In the genomic region with DNA sequence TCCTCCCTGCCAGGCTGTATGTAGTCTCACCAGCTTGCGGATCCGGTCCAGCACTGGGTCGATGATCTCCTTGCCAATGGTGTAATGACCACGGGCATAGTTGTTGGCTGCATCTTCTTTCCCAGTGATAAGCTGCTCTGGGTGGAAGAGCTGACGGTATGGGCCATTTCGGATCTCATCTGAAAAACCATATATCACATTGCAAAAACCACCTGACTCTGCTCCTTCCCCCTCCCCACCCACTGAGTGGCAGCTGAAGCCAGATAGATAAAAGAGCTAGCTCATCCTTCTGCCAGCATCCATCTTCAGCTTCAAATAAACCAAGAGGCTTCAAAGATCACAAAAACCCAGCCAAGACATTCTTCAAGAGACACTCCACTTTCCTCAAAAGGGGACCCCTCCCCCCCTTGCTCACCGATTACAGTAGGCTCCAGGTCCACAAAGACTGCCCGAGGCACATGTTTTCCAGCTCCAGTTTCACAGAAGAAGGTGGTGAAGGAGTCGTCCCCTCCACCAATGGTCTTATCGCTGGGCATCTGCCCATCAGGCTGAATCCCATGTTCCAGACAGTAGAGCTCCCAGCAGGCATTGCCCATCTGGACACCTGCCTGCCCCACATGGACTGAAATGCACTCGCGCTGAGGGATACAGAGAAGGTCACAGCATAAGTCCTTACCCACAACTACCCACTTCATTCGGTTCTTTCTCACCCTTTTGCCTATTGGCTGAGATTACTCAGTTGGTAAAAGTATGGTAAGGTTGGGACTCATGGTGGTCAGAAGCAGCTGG, we compare ENCODE assay signal across 11 mouse cellular contexts. TPM values are rescaled to one million over a fixed set of nuclear protein-coding genes. Genes with fewer than 3 reads are reported as not detected.
A peak's percentile ranks its signal among the peaks of the same experiment; 100 is the strongest.
DNase-seq lines count a peak whose midpoint lies in the region; ATAC-seq lines count a peak whose summit lies in the region.
"Had no signal": no experiment of that assay in that cellular context is flagged by ENCODE, and none has a peak within 500 bp of the region (broad histone marks: within the 10 kb centered on the region; RNA-seq: fewer than 3 reads in every experiment).

No protein-coding gene starts in this region.

- H3K27ac ChIP-seq in kidney, embryonic 14.5 days (ENCODE audit: low read depth, low read length) = no peak overlapping the region
- H3K27ac ChIP-seq in brown adipose tissue, adult 24 weeks (replicated peaks; ENCODE audit: low read depth, low read length) = no peak overlapping the region; the same call in 1 of the 2 replicates
- no peak overlapping the region for H3K27ac ChIP-seq in heart, embryonic 12.5 days (ENCODE audit: poor library complexity, severe bottlenecking)
- H3K27ac ChIP-seq in liver, embryonic 15.5 days (replicated peaks) = peak overlapping the region; percentile 95

- no peak overlapping the region for H3K9ac ChIP-seq in kidney, embryonic 14.5 days (ENCODE audit: low read depth, low read length)
- no peak overlapping the region for H3K9ac ChIP-seq in heart, embryonic 12.5 days
- H3K9ac ChIP-seq in liver, embryonic 15.5 days = peak overlapping the region; percentile 93

- peaks cover 31% of the 10 kb centered on the region for H3K36me3 ChIP-seq in kidney, embryonic 14.5 days (ENCODE audit: control insufficient read depth, insufficient read depth, low read length)
- peaks cover 41% of the 10 kb centered on the region for H3K36me3 ChIP-seq in heart, embryonic 12.5 days
- peaks cover 53% of the 10 kb centered on the region for H3K36me3 ChIP-seq in liver, embryonic 15.5 days (replicated peaks)

- H3K4me2 ChIP-seq in kidney, embryonic 14.5 days (replicated peaks; ENCODE audit: low read depth, low read length) = no peak overlapping the region
- peak overlapping the region; percentile 99 for H3K4me2 ChIP-seq in heart, embryonic 12.5 days
- peak overlapping the region; percentile 99 for H3K4me2 ChIP-seq in liver, embryonic 15.5 days

- H3K9me3 ChIP-seq in kidney, embryonic 14.5 days (ENCODE audit: control insufficient read depth, low read length) = no peaks in the 10 kb centered on the region
- H3K9me3 ChIP-seq in heart, embryonic 12.5 days (replicated peaks) = no peaks in the 10 kb centered on the region
- no peaks in the 10 kb centered on the region for H3K9me3 ChIP-seq in liver, embryonic 15.5 days (replicated peaks)

- H3K4me1 ChIP-seq in kidney, embryonic 14.5 days (ENCODE audit: control insufficient read depth, insufficient read depth, low read length) = peaks cover 15% of the 10 kb centered on the region
- peaks cover 8% of the 10 kb centered on the region for H3K4me1 ChIP-seq in brown adipose tissue, adult 24 weeks (ENCODE audit: control insufficient read depth, insufficient read depth, insufficient read length, low read length)
- peaks cover 30% of the 10 kb centered on the region for H3K4me1 ChIP-seq in heart, embryonic 12.5 days (replicated peaks)
- H3K4me1 ChIP-seq in liver, embryonic 15.5 days (replicated peaks) = peaks cover 70% of the 10 kb centered on the region

- DNase-seq in kidney, adult 11 months = peak; percentile 64
- DNase-seq in urinary bladder, postnatal 10 days (ENCODE audit: low spot score) = no peak
- DNase-seq in right cerebral cortex, postnatal 25 days = no peak
- no peak for DNase-seq in right cerebral cortex, postnatal 36 days (ENCODE audit: low spot score in 2 of 2)

- no peak for ATAC-seq in kidney, embryonic 14.5 days (ENCODE audit: low FRiP score, low TSS enrichment)
- ATAC-seq in heart, embryonic 12.5 days (ENCODE audit: insufficient number of reproducible peaks, low FRiP score) = no peak
- ATAC-seq in liver, embryonic 15.5 days (ENCODE audit: insufficient read depth) = peak; percentile 55
- ATAC-seq: Patski had no signal

- H3K27me3 ChIP-seq in kidney, embryonic 14.5 days (ENCODE audit: control insufficient read depth, insufficient read depth, low read length) = peaks cover 29% of the 10 kb centered on the region
- H3K27me3 ChIP-seq in heart, embryonic 12.5 days (replicated peaks) = peaks cover 57% of the 10 kb centered on the region
- peaks cover 26% of the 10 kb centered on the region for H3K27me3 ChIP-seq in liver, embryonic 15.5 days
- H3K27me3 ChIP-seq: Patski had no signal

- 76% methylated on average over 13 of the region's 13 CpGs for WGBS in kidney, embryonic 14.5 days
- 69% methylated on average over 13 of the region's 13 CpGs for WGBS in heart, embryonic 12.5 days
- 31% methylated on average over 13 of the region's 13 CpGs for WGBS in liver, embryonic 15.5 days (ENCODE audit: insufficient replicate concordance)

- no peak overlapping the region for H3K4me3 ChIP-seq in kidney, embryonic 14.5 days (ENCODE audit: low read length)
- 0 out of 2 replicates have a peak overlapping the region, but pooled peaks have one; percentile 74 for H3K4me3 ChIP-seq in brown adipose tissue, adult 24 weeks (ENCODE audit: insufficient read depth, low read depth, low read length)
- H3K4me3 ChIP-seq in heart, embryonic 12.5 days = 0 out of 2 replicates have a peak overlapping the region, but pooled peaks have one; percentile 0
- H3K4me3 ChIP-seq in liver, embryonic 15.5 days (replicated peaks) = peak overlapping the region; percentile 80

RNA-seq across cellular contexts. Expression of gene Tuba4a, which starts 2.7 kb away (rescaled TPM):
- 31.6 and 32.1 TPM in 2 replicates for polyA plus RNA-seq in kidney, embryonic 14.5 days (2014; fragmentation: Nextera tagmentation; extraction: Ambion mirVana)
- 78.7 and 108 TPM in 2 replicates for polyA plus RNA-seq in brown adipose tissue, adult 24 weeks (2012; ENCODE audit: insufficient read depth, insufficient read length, missing spikeins)
- 34.1 and 38.0 TPM in 2 replicates for polyA plus RNA-seq in heart, embryonic 12.5 days (2016; fragmentation: Nextera tagmentation; extraction: Ambion mirVana)
- polyA plus RNA-seq in liver, embryonic 15.5 days (2015; fragmentation: Nextera tagmentation; extraction: Ambion mirVana) = 372 and 392 TPM in 2 replicates

RNA-seq across cellular contexts. Expression of gene Stk16, which starts 6.4 kb away (rescaled TPM):
- 125 and 129 TPM in 2 replicates for polyA plus RNA-seq in kidney, embryonic 14.5 days (2014; fragmentation: Nextera tagmentation; extraction: Ambion mirVana)
- polyA plus RNA-seq in brown adipose tissue, adult 24 weeks (2012; ENCODE audit: insufficient read depth, insufficient read length, missing spikeins) = 44.0 and 60.2 TPM in 2 replicates
- polyA plus RNA-seq in heart, embryonic 12.5 days (2016; fragmentation: Nextera tagmentation; extraction: Ambion mirVana) = 78.0 and 83.1 TPM in 2 replicates
- polyA plus RNA-seq in liver, embryonic 15.5 days (2015; fragmentation: Nextera tagmentation; extraction: Ambion mirVana) = 80.2 and 84.8 TPM in 2 replicates

RNA-seq across cellular contexts. Expression of gene Glb1l, which starts 6.4 kb away (rescaled TPM):
- polyA plus RNA-seq in kidney, embryonic 14.5 days (2014; fragmentation: Nextera tagmentation; extraction: Ambion mirVana) = 18.1 and 34.4 TPM in 2 replicates
- polyA plus RNA-seq in brown adipose tissue, adult 24 weeks (2012; ENCODE audit: insufficient read depth, insufficient read length, missing spikeins) = 5.3 and 6.3 TPM in 2 replicates
- 9.6 and 11.1 TPM in 2 replicates for polyA plus RNA-seq in heart, embryonic 12.5 days (2016; fragmentation: Nextera tagmentation; extraction: Ambion mirVana)
- 3.2 and 4.5 TPM in 2 replicates for polyA plus RNA-seq in liver, embryonic 15.5 days (2015; fragmentation: Nextera tagmentation; extraction: Ambion mirVana)

RNA-seq across cellular contexts. Expression of gene A630095N17Rik, which starts 14.9 kb away (rescaled TPM):
- not detected in 2 replicates for polyA plus RNA-seq in kidney, embryonic 14.5 days (2014; fragmentation: Nextera tagmentation; extraction: Ambion mirVana)
- not detected in 2 replicates for polyA plus RNA-seq in brown adipose tissue, adult 24 weeks (2012; ENCODE audit: insufficient read depth, insufficient read length, missing spikeins)
- not detected in 2 replicates for polyA plus RNA-seq in heart, embryonic 12.5 days (2016; fragmentation: Nextera tagmentation; extraction: Ambion mirVana)
- polyA plus RNA-seq in liver, embryonic 15.5 days (2015; fragmentation: Nextera tagmentation; extraction: Ambion mirVana) = not detected in 2 replicates
- polyA plus RNA-seq: heart, embryonic 14.5 days; neural tube, embryonic 14.5 days had no signal

RNA-seq across cellular contexts. Expression of gene Dnajb2, which starts 19.2 kb away (rescaled TPM):
- polyA plus RNA-seq in kidney, embryonic 14.5 days (2014; fragmentation: Nextera tagmentation; extraction: Ambion mirVana) = 13.2 and 14.4 TPM in 2 replicates
- 39.6 and 65.4 TPM in 2 replicates for polyA plus RNA-seq in brown adipose tissue, adult 24 weeks (2012; ENCODE audit: insufficient read depth, insufficient read length, missing spikeins)
- polyA plus RNA-seq in heart, embryonic 12.5 days (2016; fragmentation: Nextera tagmentation; extraction: Ambion mirVana) = 34.5 and 37.5 TPM in 2 replicates
- polyA plus RNA-seq in liver, embryonic 15.5 days (2015; fragmentation: Nextera tagmentation; extraction: Ambion mirVana) = 28.9 and 32.4 TPM in 2 replicates
